24 mouse cellular contexts compared by ENCODE assay signal in genomic region chr2:127322671-127323285, GRCm38 (mm10). TPM values are rescaled to one million over a fixed set of nuclear protein-coding genes. Genes with fewer than 3 reads are reported as not detected.
"Had no signal": no experiment of that assay in that cellular context is flagged by ENCODE, and none has a peak within 500 bp of the region (broad histone marks: within the 10 kb centered on the region; RNA-seq: fewer than 3 reads in every experiment).

No protein-coding gene starts in this region.

- H3K9ac ChIP-seq: kidney, embryonic 15.5 days; limb, embryonic 15.5 days; liver, embryonic 15.5 days; lung, embryonic 14.5 days; midbrain, embryonic 12.5 days; neural tube, embryonic 15.5 days had no signal

- H3K36me3 ChIP-seq: kidney, embryonic 15.5 days; limb, embryonic 15.5 days; liver, embryonic 15.5 days; midbrain, embryonic 12.5 days; neural tube, embryonic 15.5 days had no signal

- H3K4me2 ChIP-seq: kidney, embryonic 15.5 days; limb, embryonic 15.5 days; liver, embryonic 15.5 days; lung, embryonic 14.5 days; midbrain, embryonic 12.5 days; neural tube, embryonic 15.5 days had no signal

- H3K27me3 ChIP-seq: kidney, embryonic 15.5 days; limb, embryonic 15.5 days; liver, embryonic 15.5 days; midbrain, embryonic 12.5 days; neural tube, embryonic 15.5 days had no signal

- DNase-seq: kidney, adult 2 months; kidney, postnatal 14 days; lung, embryonic 14.5 days; lung, postnatal 10 days; lung, postnatal 4 days; right cerebral cortex, adult 18-20 months; right cerebral cortex, postnatal 25 days; thymus, adult 18-20 months had no signal

- H3K27ac ChIP-seq: kidney, embryonic 15.5 days; left cerebral cortex, adult 2 months; limb, embryonic 15.5 days; liver, embryonic 15.5 days; midbrain, embryonic 12.5 days; neural tube, embryonic 15.5 days had no signal

- H3K4me1 ChIP-seq: limb, embryonic 15.5 days; midbrain, embryonic 12.5 days; neural tube, embryonic 15.5 days had no signal

- H3K4me3 ChIP-seq: kidney, embryonic 15.5 days; left cerebral cortex, adult 2 months; limb, embryonic 15.5 days; liver, embryonic 15.5 days; midbrain, embryonic 12.5 days; neural tube, embryonic 15.5 days had no signal

- H3K9me3 ChIP-seq: kidney, embryonic 15.5 days; limb, embryonic 15.5 days; liver, embryonic 15.5 days; midbrain, embryonic 12.5 days; neural tube, embryonic 15.5 days had no signal

- ATAC-seq: intestine, embryonic 16.5 days; midbrain, embryonic 16.5 days had no signal

RNA-seq across cellular contexts. Expression of gene Astl, which starts 15.7 kb away (rescaled TPM):
- total RNA-seq: layer of hippocampus, postnatal 25 days; left cerebral cortex, adult 2 months; left cerebral cortex, postnatal 14 days; megakaryocyte-erythroid progenitor cell, adult 5-6 weeks had no signal
- polyA plus RNA-seq: intestine, embryonic 16.5 days; kidney, adult 2 months; kidney, embryonic 15.5 days; large intestine, adult 2 months; limb, embryonic 11.5 days; lung, embryonic 14.5 days; midbrain, embryonic 12.5 days; midbrain, embryonic 16.5 days; neural tube, embryonic 11.5 days; neural tube, embryonic 15.5 days; small intestine, adult 2 months; stomach, embryonic 14.5 days had no signal

RNA-seq across cellular contexts. Expression of gene Adra2b, which starts 40.2 kb away (rescaled TPM):
- total RNA-seq: megakaryocyte-erythroid progenitor cell, adult 5-6 weeks had no signal
- polyA plus RNA-seq: lung, embryonic 14.5 days had no signal
